In genomic region chr6:137606541-137606940, GRCm38 (mm10) we compare ENCODE assay signal across 26 mouse cellular contexts.
"Had no signal": no experiment of that assay in that cellular context is flagged by ENCODE, and none has a peak within 500 bp of the region (broad histone marks: within the 10 kb centered on the region; RNA-seq: fewer than 3 reads in every experiment).

No protein-coding gene starts in this region.

- H3K36me3 ChIP-seq: heart, embryonic 15.5 days; hindbrain, embryonic 10.5 days; hindbrain, embryonic 12.5 days; kidney, embryonic 15.5 days; limb, embryonic 15.5 days; liver, embryonic 12.5 days had no signal

- H3K4me1 ChIP-seq: heart, embryonic 15.5 days; hindbrain, embryonic 10.5 days; hindbrain, embryonic 12.5 days; kidney, embryonic 15.5 days; limb, embryonic 15.5 days; liver, embryonic 12.5 days had no signal

- H3K4me2 ChIP-seq: heart, embryonic 11.5 days; heart, embryonic 13.5 days; heart, embryonic 15.5 days; hindbrain, embryonic 12.5 days; hindbrain, embryonic 14.5 days; kidney, embryonic 15.5 days; limb, embryonic 13.5 days; limb, embryonic 15.5 days; liver, embryonic 12.5 days had no signal

- H3K9ac ChIP-seq: forebrain, postnatal 0 days; heart, embryonic 13.5 days; heart, embryonic 15.5 days; hindbrain, embryonic 12.5 days; hindbrain, embryonic 14.5 days; kidney, embryonic 15.5 days; limb, embryonic 13.5 days; limb, embryonic 15.5 days; liver, embryonic 12.5 days had no signal

- H3K4me3 ChIP-seq: heart, embryonic 13.5 days; heart, embryonic 15.5 days; hindbrain, embryonic 10.5 days; hindbrain, embryonic 12.5 days; kidney, embryonic 15.5 days; limb, embryonic 13.5 days; limb, embryonic 15.5 days; liver, embryonic 12.5 days had no signal

- H3K9me3 ChIP-seq: heart, embryonic 13.5 days; heart, embryonic 15.5 days; hindbrain, embryonic 10.5 days; hindbrain, embryonic 12.5 days; kidney, embryonic 15.5 days; limb, embryonic 13.5 days; limb, embryonic 15.5 days; liver, embryonic 12.5 days had no signal

- H3K27ac ChIP-seq: heart, embryonic 13.5 days; heart, embryonic 15.5 days; hindbrain, embryonic 10.5 days; hindbrain, embryonic 12.5 days; hindbrain, embryonic 14.5 days; kidney, embryonic 15.5 days; kidney, postnatal 0 days; limb, embryonic 13.5 days; limb, embryonic 15.5 days; liver, embryonic 12.5 days had no signal

- ATAC-seq: forebrain, postnatal 0 days; hindbrain, embryonic 16.5 days; inflammation-experienced regulatory T-cells, adult 6 months; liver, embryonic 12.5 days had no signal

- DNase-seq: forebrain, postnatal 0 days; gastrocnemius, postnatal 14 days; gastrocnemius, postnatal 36 days; heart, adult 18-20 months; heart, postnatal 4 days; kidney, adult 11 months; kidney, adult 2 months; kidney, adult 9 months; kidney, postnatal 14 days; kidney, postnatal 36 days; layer of hippocampus, adult 9-11 months; layer of hippocampus, postnatal 36 days; left cerebral cortex, postnatal 4 days had no signal

- H3K27me3 ChIP-seq: heart, embryonic 13.5 days; heart, embryonic 15.5 days; hindbrain, embryonic 12.5 days; kidney, embryonic 15.5 days; limb, embryonic 13.5 days; limb, embryonic 15.5 days; liver, embryonic 12.5 days had no signal
